Mouse (Mus musculus) cerebral cortex, adult 2 months (tissue): Measurements from ENCODE around the gene Syf2.

Source experiments
- WGBS: fragments of 180-500 bp; shearing (Covaris S2); methylation state at CpG from one replicate; pipeline ENCODE4 v1.1.7; 2018; 5-methylcytosine and 5-hydroxymethylcytosine counted together

The Syf2 gene

GRCm38 (mm10) chr4:134923258-134924018, 7.3 kb upstream of the Syf2 start, which contains the start of gene Rsrp1:
TSS of gene Rsrp1 (plus strand) at chr4:134923592.
- under 1% methylated on average over 64 of the region's 64 CpGs for WGBS

GRCm38 (mm10) chr4:134924019-134924741, 6.5 kb upstream of the Syf2 start:
- under 1% methylated on average over 75 of the region's 75 CpGs for WGBS

GRCm38 (mm10) chr4:134925206-134925605, 5.5 kb upstream of the Syf2 start:
- 10% methylated on average over 8 of the region's 8 CpGs for WGBS

GRCm38 (mm10) chr4:134927815-134928463, 2.8 kb upstream of the Syf2 start:
- WGBS = 47% methylated on average over 5 of the region's 5 CpGs

- WGBS = 77% methylated on average over 1 of the region's 1 CpGs
These were observed 2.2 kb upstream of the Syf2 start for GRCm38 (mm10) chr4:134928464-134928836.

- 57% methylated on average over 4 of the region's 4 CpGs for WGBS
These were observed 1.2 kb upstream of the Syf2 start for GRCm38 (mm10) chr4:134929536-134929935.

- WGBS = 15% methylated on average over 9 of the region's 9 CpGs
These were observed 508 bp upstream of the Syf2 start for GRCm38 (mm10) chr4:134930190-134930589.

GRCm38 (mm10) chr4:134937240-134938176, 6.8 kb downstream of the Syf2 start:
- 49% methylated on average over 17 of the region's 17 CpGs for WGBS

GRCm38 (mm10) chr4:134939900-134940299, 9.2 kb downstream of the Syf2 start:
- 63% methylated on average over 9 of the region's 9 CpGs for WGBS

- WGBS = 33% methylated on average over 27 of the region's 27 CpGs
These were observed 13.2 kb downstream of the Syf2 start for GRCm38 (mm10) chr4:134943758-134944538.

GRCm38 (mm10) chr4:134946024-134946744, 15.5 kb downstream of the Syf2 start:
- 8% methylated on average over 17 of the region's 17 CpGs for WGBS

GRCm38 (mm10) chr4:134950518-134951091, 19.9 kb downstream of the Syf2 start:
- WGBS = 28% methylated on average over 11 of the region's 11 CpGs

- 33% methylated on average over 15 of the region's 15 CpGs for WGBS
These were observed 23.8 kb downstream of the Syf2 start for GRCm38 (mm10) chr4:134954461-134954860.

- 80% methylated on average over 2 of the region's 2 CpGs for WGBS
These were observed 24.5 kb downstream of the Syf2 start for GRCm38 (mm10) chr4:134955196-134955595.

- WGBS = 82% methylated on average over 3 of the region's 3 CpGs
These were observed 25.1 kb downstream of the Syf2 start for GRCm38 (mm10) chr4:134955845-134956244.

GRCm38 (mm10) chr4:134956328-134956727, 25.6 kb downstream of the Syf2 start:
- WGBS = 16% methylated on average over 3 of the region's 3 CpGs

GRCm38 (mm10) chr4:134963021-134963776, 32.5 kb downstream of the Syf2 start:
- 25% methylated on average over 19 of the region's 19 CpGs for WGBS

- WGBS = 84% methylated on average over 20 of the region's 20 CpGs
These were observed 37.3 kb downstream of the Syf2 start for GRCm38 (mm10) chr4:134967887-134968604.
